Mouse (Mus musculus): ENCODE measurements around the gene Muc1. TPM values are rescaled to one million over a fixed set of nuclear protein-coding genes. Genes with fewer than 3 reads are reported as not detected.

The Muc1 gene
- polyA plus RNA-seq, 1 experiment from 2014 or later, result 0.52 TPM

DNA sequence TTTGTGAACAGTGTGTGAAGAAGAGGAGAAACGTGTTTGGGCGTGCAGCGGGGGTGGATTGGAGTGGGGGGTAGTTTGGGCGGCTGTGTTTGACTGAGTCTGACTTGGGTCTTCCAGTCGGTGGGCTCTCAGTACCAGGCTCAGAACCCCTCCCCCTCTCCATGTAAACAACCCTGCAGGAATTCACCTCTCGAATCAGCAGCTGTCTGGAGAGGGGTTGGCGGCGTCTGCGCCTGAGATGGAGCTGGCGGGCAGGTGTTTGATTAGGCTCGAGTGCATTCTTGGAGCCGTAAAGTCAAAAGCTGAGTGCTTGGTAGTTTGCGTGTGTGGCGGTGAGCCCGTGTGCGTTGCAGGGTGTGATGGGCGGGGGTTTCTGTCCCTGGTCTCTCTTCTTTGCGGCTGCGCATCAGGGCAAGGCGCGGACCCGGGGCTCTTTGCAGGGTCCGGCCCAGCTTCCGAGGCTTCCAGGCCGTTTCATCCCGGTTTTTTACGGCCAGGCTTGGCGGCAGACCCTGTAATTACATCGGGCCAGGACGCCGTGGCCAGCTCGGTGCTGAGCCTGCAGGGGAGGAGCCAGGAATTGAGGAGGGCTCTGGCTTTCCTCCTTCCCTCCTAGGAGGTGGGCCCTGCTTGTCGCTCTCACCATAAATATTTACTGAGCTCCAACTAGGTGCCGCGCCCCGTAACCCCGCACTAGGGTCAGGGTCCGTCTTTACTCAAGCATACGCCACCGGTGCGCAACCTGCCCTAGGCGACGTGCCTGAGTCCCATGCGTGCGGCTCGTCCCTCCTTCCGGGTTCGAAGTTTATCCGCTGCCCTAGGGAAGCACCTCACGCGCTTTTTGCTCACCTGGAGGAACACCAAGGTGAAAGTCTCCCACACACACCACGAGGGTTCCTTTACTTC, 52.0 kb downstream of the Muc1 start, which contains the start of gene Efna1:
TSS of gene Efna1 (minus strand) at position 537 of the 906 bp plus-strand sequence.
- DNase-seq (ENCODE audit: low spot score) (peak; percentile 44), ATAC-seq (ENCODE audit: low FRiP score) (peak; percentile 25; the same call in 1 of the 2 replicates)

DNA sequence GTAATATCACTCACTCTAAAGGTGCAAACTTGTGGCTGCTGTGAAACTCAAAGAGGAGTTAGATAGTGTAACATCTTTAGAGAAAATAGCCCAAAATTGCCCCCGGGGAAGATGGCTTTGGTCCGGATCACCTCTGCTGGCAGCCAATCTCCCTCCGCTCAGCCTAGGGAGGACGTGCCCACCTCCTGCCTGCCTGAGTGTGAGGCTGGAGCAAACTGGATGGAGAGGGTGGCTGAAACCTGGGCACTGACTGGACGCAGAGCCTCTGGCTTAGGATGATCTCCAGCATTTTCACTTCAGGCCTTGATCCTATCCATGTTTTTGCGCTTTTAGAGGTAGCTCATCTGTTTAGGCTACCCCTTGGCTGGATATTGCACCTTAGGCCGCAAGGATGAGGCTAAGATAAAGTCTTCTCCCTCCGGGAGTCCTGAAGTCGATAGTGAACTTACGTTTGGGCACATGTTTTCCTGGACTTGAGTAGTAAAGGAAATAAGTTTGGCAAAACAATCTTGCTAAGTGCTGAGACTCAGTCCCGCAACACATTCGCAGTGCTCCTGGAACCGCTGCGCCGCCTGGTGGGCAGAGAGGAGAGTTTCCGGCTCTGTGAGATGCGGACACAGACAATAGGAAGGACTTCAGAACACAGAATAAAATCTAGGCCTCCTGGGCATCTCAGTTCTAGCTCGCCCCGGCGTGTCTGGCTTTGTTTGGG, 52.9 kb downstream of the Muc1 start:
- Histone ChIP-seq H3K9me3 (ENCODE audit: control insufficient read depth, low read length) (no peaks in the 10 kb centered on the region), H3K4me2 (replicated peaks) (peak overlapping the region; percentile 95), H3K4me1 (replicated peaks; ENCODE audit: control insufficient read depth, insufficient read depth, low read length) (peaks cover 28% of the 10 kb centered on the region), H3K36me3 (replicated peaks; ENCODE audit: control insufficient read depth, insufficient read depth) (no peaks in the 10 kb centered on the region), H3K27me3 (ENCODE audit: control insufficient read depth, insufficient read depth, low read length) (peaks cover 29% of the 10 kb centered on the region), H3K4me3 (replicated peaks; ENCODE audit: low read length) (peak overlapping the region; percentile 46), H3K9ac (peak overlapping the region; percentile 61), H3K27ac (no peak overlapping the region)
- ATAC-seq (ENCODE audit: low FRiP score) (no peak), DNase-seq (ENCODE audit: low spot score) (peak; percentile 89)
- 11% methylated on average over 20 of the region's 20 CpGs for WGBS

More for the DNA sequence above, 52.0 kb downstream of the Muc1 start, which contains the start of gene Efna1:
- Histone ChIP-seq H3K4me3 (replicated peaks; ENCODE audit: low read length) (peak within 1 kb of the TSS; percentile 46), H3K4me1 (replicated peaks; ENCODE audit: control insufficient read depth, insufficient read depth, low read length) (peaks cover 28% of the 10 kb centered on the region), H3K4me2 (replicated peaks) (peak within 1 kb of the TSS; percentile 95), H3K27me3 (ENCODE audit: control insufficient read depth, insufficient read depth, low read length) (peaks cover 29% of the 10 kb centered on the region), H3K9me3 (ENCODE audit: control insufficient read depth, low read length) (no peaks in the 10 kb centered on the region), H3K9ac (peak within 1 kb of the TSS; percentile 61), H3K27ac (no peak within 1 kb of the TSS; the same call in 1 of the 2 replicates), H3K36me3 (replicated peaks; ENCODE audit: control insufficient read depth, insufficient read depth) (no peaks in the 10 kb centered on the region)
- under 1% methylated on average over 52 of the region's 52 CpGs for WGBS

DNA sequence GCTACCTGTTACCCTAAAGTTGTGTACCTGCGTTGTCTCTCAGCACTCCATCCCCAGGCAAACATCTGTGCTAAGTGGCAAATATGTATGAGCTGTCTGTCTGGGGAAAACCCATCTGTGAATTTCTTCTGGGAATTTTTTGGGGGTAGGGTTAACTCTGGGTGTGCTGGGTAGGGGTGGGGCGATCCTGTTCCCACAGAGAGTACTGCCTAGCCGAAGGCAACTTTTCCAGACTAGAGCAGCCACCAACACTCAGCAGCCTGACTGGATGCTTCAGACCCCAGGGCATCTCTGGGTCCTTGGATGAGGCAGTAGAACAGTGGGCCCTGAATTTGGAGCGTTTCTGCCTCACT, 53.4 kb downstream of the Muc1 start:
- DNase-seq (ENCODE audit: low spot score) (no peak), ATAC-seq (ENCODE audit: low FRiP score) (no peak)
- Histone ChIP-seq H3K4me3 (replicated peaks; ENCODE audit: low read length) (no peak overlapping the region), H3K36me3 (replicated peaks; ENCODE audit: control insufficient read depth, insufficient read depth) (no peaks in the 10 kb centered on the region), H3K27ac (no peak overlapping the region), H3K4me1 (replicated peaks; ENCODE audit: control insufficient read depth, insufficient read depth, low read length) (peaks cover 28% of the 10 kb centered on the region), H3K9me3 (ENCODE audit: control insufficient read depth, low read length) (no peaks in the 10 kb centered on the region), H3K27me3 (ENCODE audit: control insufficient read depth, insufficient read depth, low read length) (peaks cover 29% of the 10 kb centered on the region), H3K9ac (no peak overlapping the region), H3K4me2 (replicated peaks) (no peak overlapping the region; the same call in 1 of the 2 replicates)
- 19% methylated on average over 4 of the region's 4 CpGs for WGBS

MicroRNAs encoded within 50 kb of the gene (microRNA counts, 519-probe panel; counts per million panel counts)
- microRNA mmu-miR-92b, result 4,891 counts per million, percentile 51 among the panel's probes with 10 or more counts

Small RNAs within 50 kb of the gene (microRNA-seq; reads per million reads assigned to microRNA genes)
- 2,494 reads per million, percentile 85 among the genes with 10 or more reads in this experiment for gene Mir92b

Other genes starting within 250 kb of the Muc1 start
- gene Rusc1, start 135.7 kb upstream of the Muc1 start, polyA plus RNA-seq (2014; fragmentation: Nextera tagmentation; extraction: Ambion mirVana), result 95.7 and 117 TPM in 2 replicates
- not detected in 2 replicates for gene Gm43738, start 128.0 kb upstream of the Muc1 start, polyA plus RNA-seq (2014; fragmentation: Nextera tagmentation; extraction: Ambion mirVana)
- gene Fdps, start 127.1 kb upstream of the Muc1 start, polyA plus RNA-seq (2014; fragmentation: Nextera tagmentation; extraction: Ambion mirVana), result 416 and 468 TPM in 2 replicates
- gene Pklr, start 92.9 kb upstream of the Muc1 start, polyA plus RNA-seq (2014; fragmentation: Nextera tagmentation; extraction: Ambion mirVana), result 0.11 TPM in 1 of 2 replicates, not detected in the other
- gene Hcn3, start 68.9 kb upstream of the Muc1 start, polyA plus RNA-seq (2014; fragmentation: Nextera tagmentation; extraction: Ambion mirVana), result 29.9 and 36.8 TPM in 2 replicates
- gene Clk2, start 64.3 kb upstream of the Muc1 start, polyA plus RNA-seq (2014; fragmentation: Nextera tagmentation; extraction: Ambion mirVana), result 19.0 and 19.2 TPM in 2 replicates
- gene Scamp3, start 51.6 kb upstream of the Muc1 start, polyA plus RNA-seq (2014; fragmentation: Nextera tagmentation; extraction: Ambion mirVana), result 128 and 134 TPM in 2 replicates
- 32.9 and 33.3 TPM in 2 replicates for gene Fam189b, start 45.9 kb upstream of the Muc1 start, polyA plus RNA-seq (2014; fragmentation: Nextera tagmentation; extraction: Ambion mirVana)
- gene Gba, start 26.1 kb upstream of the Muc1 start, polyA plus RNA-seq (2014; fragmentation: Nextera tagmentation; extraction: Ambion mirVana), result 45.7 and 48.8 TPM in 2 replicates
- 29.0 and 31.0 TPM in 2 replicates for gene Thbs3, start 13.9 kb upstream of the Muc1 start, polyA plus RNA-seq (2014; fragmentation: Nextera tagmentation; extraction: Ambion mirVana)
- 144 and 148 TPM in 2 replicates for gene Mtx1, start 2.0 kb upstream of the Muc1 start, polyA plus RNA-seq (2014; fragmentation: Nextera tagmentation; extraction: Ambion mirVana)
- 209 and 224 TPM in 2 replicates for gene Krtcap2, start 16.9 kb downstream of the Muc1 start, polyA plus RNA-seq (2014; fragmentation: Nextera tagmentation; extraction: Ambion mirVana)
- 65.8 and 66.5 TPM in 2 replicates for gene Trim46, start 17.3 kb downstream of the Muc1 start, polyA plus RNA-seq (2014; fragmentation: Nextera tagmentation; extraction: Ambion mirVana)
- 80.7 and 94.4 TPM in 2 replicates for gene Dpm3, start 30.3 kb downstream of the Muc1 start, polyA plus RNA-seq (2014; fragmentation: Nextera tagmentation; extraction: Ambion mirVana)
- 36.0 and 38.8 TPM in 2 replicates for gene Slc50a1, start 41.5 kb downstream of the Muc1 start, polyA plus RNA-seq (2014; fragmentation: Nextera tagmentation; extraction: Ambion mirVana)
- gene Efna1, start 52.1 kb downstream of the Muc1 start, polyA plus RNA-seq (2014; fragmentation: Nextera tagmentation; extraction: Ambion mirVana), result 9.4 and 10.8 TPM in 2 replicates
- gene Efna3, start 93.9 kb downstream of the Muc1 start, polyA plus RNA-seq (2014; fragmentation: Nextera tagmentation; extraction: Ambion mirVana), result 62.5 and 70.3 TPM in 2 replicates
- gene Efna4, start 109.0 kb downstream of the Muc1 start, polyA plus RNA-seq (2014; fragmentation: Nextera tagmentation; extraction: Ambion mirVana), result 4.4 and 4.9 TPM in 2 replicates
- gene Adam15, start 120.9 kb downstream of the Muc1 start, polyA plus RNA-seq (2014; fragmentation: Nextera tagmentation; extraction: Ambion mirVana), result 40.8 and 44.0 TPM in 2 replicates
- gene Dcst2, start 132.9 kb downstream of the Muc1 start, polyA plus RNA-seq (2014; fragmentation: Nextera tagmentation; extraction: Ambion mirVana), result 0.12 and 0.21 TPM in 2 replicates
- gene Dcst1, start 136.2 kb downstream of the Muc1 start, polyA plus RNA-seq (2014; fragmentation: Nextera tagmentation; extraction: Ambion mirVana), result 0.43 and 1.1 TPM in 2 replicates
- 0.46 and 1.1 TPM in 2 replicates for gene Zbtb7b, start 165.7 kb downstream of the Muc1 start, polyA plus RNA-seq (2014; fragmentation: Nextera tagmentation; extraction: Ambion mirVana)
- not detected in 2 replicates for gene Lenep, start 173.7 kb downstream of the Muc1 start, polyA plus RNA-seq (2014; fragmentation: Nextera tagmentation; extraction: Ambion mirVana)
- 30.8 and 33.4 TPM in 2 replicates for gene Flad1, start 182.8 kb downstream of the Muc1 start, polyA plus RNA-seq (2014; fragmentation: Nextera tagmentation; extraction: Ambion mirVana)
- 94.0 and 99.4 TPM in 2 replicates for gene Cks1b, start 189.3 kb downstream of the Muc1 start, polyA plus RNA-seq (2014; fragmentation: Nextera tagmentation; extraction: Ambion mirVana)
- gene Shc1, start 189.4 kb downstream of the Muc1 start, polyA plus RNA-seq (2014; fragmentation: Nextera tagmentation; extraction: Ambion mirVana), result 12.1 and 13.9 TPM in 2 replicates
- 47.1 and 50.6 TPM in 2 replicates for gene Pygo2, start 201.2 kb downstream of the Muc1 start, polyA plus RNA-seq (2014; fragmentation: Nextera tagmentation; extraction: Ambion mirVana)
- 9.8 and 12.8 TPM in 2 replicates for gene Pbxip1, start 207.6 kb downstream of the Muc1 start, polyA plus RNA-seq (2014; fragmentation: Nextera tagmentation; extraction: Ambion mirVana)
- 117 and 121 TPM in 2 replicates for gene Pmvk, start 225.5 kb downstream of the Muc1 start, polyA plus RNA-seq (2014; fragmentation: Nextera tagmentation; extraction: Ambion mirVana)

Data from hindbrain, embryonic 14.5 days (tissue).